Mouse (Mus musculus) testis, adult 2 months (tissue): ENCODE results near the gene Zmiz1. TPM values are rescaled to one million over a fixed set of nuclear protein-coding genes. Genes with fewer than 3 reads are reported as not detected.

ENCODE experiments used
- H3K27ac ChIP-seq: fragments of 200-500 bp; 2 replicates; pipeline ENCODE4 v1.5.1; 2012; ENCODE audit warnings: low read depth, low read length; ENCODE audit not compliant: control insufficient read depth, insufficient read depth
- H3K27me3 ChIP-seq: fragments of 200-500 bp; 2 replicates; pipeline ENCODE4 v1.6.1; 2012; ENCODE audit warnings: mild to moderate bottlenecking, low read length, moderate library complexity; ENCODE audit not compliant: control insufficient read depth, insufficient read depth
- H3K36me3 ChIP-seq: fragments of 200-500 bp; 2 replicates; pipeline ENCODE4 v1.6.1; 2012; ENCODE audit warnings: mild to moderate bottlenecking, low read length; ENCODE audit not compliant: control insufficient read depth, insufficient read depth
- H3K4me1 ChIP-seq: fragments of 200-500 bp; 2 replicates; pipeline ENCODE4 v1.6.1; 2012; ENCODE audit warnings: low read length; ENCODE audit not compliant: control insufficient read depth, insufficient read depth
- H3K4me3 ChIP-seq: fragments of 200-500 bp; 2 replicates; pipeline ENCODE4 v1.5.1; 2012; ENCODE audit warnings: low read depth, mild to moderate bottlenecking, low read length, moderate library complexity, mixed read lengths; ENCODE audit not compliant: control insufficient read depth
- CTCF ChIP-seq: fragments of 200-500 bp; IDR thresholded peaks from 2 replicates; pipeline ENCODE4 v1.5.1; 2012; ENCODE audit warnings: low read depth, mild to moderate bottlenecking, inconsistent platforms, low read length, moderate library complexity; ENCODE audit not compliant: control insufficient read depth, insufficient read depth, insufficient replicate concordance
- POLR2A ChIP-seq: fragments of 200-500 bp; IDR thresholded peaks from 2 replicates; pipeline ENCODE4 v1.6.1; 2012; ENCODE audit warnings: low read depth, mild to moderate bottlenecking, inconsistent platforms, low read length, moderate library complexity; ENCODE audit not compliant: control insufficient read depth
- polyA plus RNA-seq: library from polyadenylated mRNA; depleted of rRNA; stranded (reverse); fragments of >200 nt; gene quantifications from 2 replicates; pipeline ENCODE4 v1.2.3, GENCODE M21; 2012

The Zmiz1 gene
- polyA plus RNA-seq, 1 experiment, result 9.1 TPM

GRCm38 (mm10) chr14:25633539-25634300 is 174.7 kb downstream of the Zmiz1 start:
- H3K27ac ChIP-seq, result no peak overlapping the region
- TF ChIP-seq POLR2A (no peak), CTCF (no peak)
- no peaks in the 10 kb centered on the region for H3K27me3 ChIP-seq
- H3K4me1 ChIP-seq, result no peaks in the 10 kb centered on the region
- H3K4me3 ChIP-seq, result no peak overlapping the region
- H3K36me3 ChIP-seq, result no peaks in the 10 kb centered on the region

GRCm38 (mm10) chr14:25634328-25634727 is 175.3 kb downstream of the Zmiz1 start:
- Histone ChIP-seq H3K27me3 (no peaks in the 10 kb centered on the region), H3K4me3 (no peak overlapping the region), H3K36me3 (no peaks in the 10 kb centered on the region), H3K27ac (no peak overlapping the region), H3K4me1 (no peaks in the 10 kb centered on the region)
- TF ChIP-seq CTCF (no peak), POLR2A (no peak)

GRCm38 (mm10) chr14:25635746-25636145 is 176.8 kb downstream of the Zmiz1 start:
- no peaks in the 10 kb centered on the region for H3K36me3 ChIP-seq

GRCm38 (mm10) chr14:25636297-25636696 is 177.3 kb downstream of the Zmiz1 start:
- no peak for TF ChIP-seq CTCF
- no peak for TF ChIP-seq POLR2A
- Histone ChIP-seq H3K36me3 (no peaks in the 10 kb centered on the region), H3K27me3 (no peaks in the 10 kb centered on the region), H3K27ac (no peak overlapping the region), H3K4me1 (no peaks in the 10 kb centered on the region), H3K4me3 (no peak overlapping the region)

More at GRCm38 (mm10) chr14:25635746-25636145, 176.8 kb downstream of the Zmiz1 start:
- TF ChIP-seq POLR2A, result no peak
- no peak for TF ChIP-seq CTCF
- Histone ChIP-seq H3K4me3 (no peak overlapping the region), H3K27me3 (no peaks in the 10 kb centered on the region), H3K4me1 (no peaks in the 10 kb centered on the region), H3K27ac (no peak overlapping the region)

- no peak for TF ChIP-seq POLR2A
- no peak for TF ChIP-seq CTCF
Observed at GRCm38 (mm10) chr14:25639120-25639758, 180.3 kb downstream of the Zmiz1 start.

GRCm38 (mm10) chr14:25639979-25640378 is 181.0 kb downstream of the Zmiz1 start:
- no peaks in the 10 kb centered on the region for H3K27me3 ChIP-seq
- TF ChIP-seq POLR2A, result no peak
- no peak for TF ChIP-seq CTCF
- no peaks in the 10 kb centered on the region for H3K36me3 ChIP-seq
- H3K27ac ChIP-seq, result no peak overlapping the region
- H3K4me1 ChIP-seq, result no peaks in the 10 kb centered on the region
- no peak overlapping the region for H3K4me3 ChIP-seq

More at GRCm38 (mm10) chr14:25639120-25639758, 180.3 kb downstream of the Zmiz1 start:
- Histone ChIP-seq H3K36me3 (no peaks in the 10 kb centered on the region), H3K4me1 (no peaks in the 10 kb centered on the region), H3K27me3 (no peaks in the 10 kb centered on the region), H3K4me3 (no peak overlapping the region), H3K27ac (no peak overlapping the region)

GRCm38 (mm10) chr14:25640421-25641056 is 181.6 kb downstream of the Zmiz1 start:
- TF ChIP-seq CTCF (no peak), POLR2A (no peak)
- H3K36me3 ChIP-seq, result no peaks in the 10 kb centered on the region
- H3K27me3 ChIP-seq, result no peaks in the 10 kb centered on the region
- no peak overlapping the region for H3K27ac ChIP-seq
- no peak overlapping the region for H3K4me3 ChIP-seq
- no peaks in the 10 kb centered on the region for H3K4me1 ChIP-seq

- no peaks in the 10 kb centered on the region for H3K27me3 ChIP-seq
- H3K4me3 ChIP-seq, result no peak overlapping the region
- no peaks in the 10 kb centered on the region for H3K36me3 ChIP-seq
- no peak overlapping the region for H3K27ac ChIP-seq
- H3K4me1 ChIP-seq, result no peaks in the 10 kb centered on the region
- no peak for TF ChIP-seq POLR2A
- no peak for TF ChIP-seq CTCF
Observed at GRCm38 (mm10) chr14:25641067-25641466, 182.1 kb downstream of the Zmiz1 start.
